Mouse (Mus musculus): ENCODE measurements around the gene Trmt112. TPM values are rescaled to one million over a fixed set of nuclear protein-coding genes. Genes with fewer than 3 reads are reported as not detected.
"Not testable (repeated sequence)": the region's sequence is repeated elsewhere in the genome, so short reads cannot be mapped to it uniquely, and the experiment has no call there.

The Trmt112 gene
- polyA plus RNA-seq, 1 experiment from 2014 or later = 79.1 TPM

DNA sequence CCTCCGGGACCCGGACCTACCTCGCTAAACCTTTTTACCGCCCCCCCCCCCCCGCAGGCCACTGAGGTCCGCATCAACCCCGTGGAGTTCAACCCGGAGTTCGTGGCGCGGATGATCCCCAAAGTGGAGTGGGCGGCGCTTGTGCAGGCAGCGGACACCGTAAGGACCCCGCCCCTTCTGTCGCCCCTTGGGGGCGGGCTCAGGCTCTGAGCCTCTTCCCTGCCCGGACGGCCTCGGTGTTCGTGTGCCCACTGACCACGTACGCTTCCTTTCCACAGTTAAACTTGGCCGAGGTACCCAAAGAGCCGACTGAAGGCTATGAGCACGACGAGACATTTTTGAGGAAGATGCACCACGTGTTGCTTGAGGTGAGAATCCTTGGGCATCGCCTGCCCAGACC lies 808 bp downstream of the Trmt112 start:
- H3K4me1 ChIP-seq = peaks cover 32% of the 10 kb centered on the region
- H3K27ac ChIP-seq (replicated peaks) = peak overlapping the region; percentile 98
- ATAC-seq (ENCODE audit: extremely low read depth, insufficient number of reproducible peaks, low FRiP score, low TSS enrichment); H3K9me3 ChIP-seq; H3K27me3 ChIP-seq (replicated peaks): not testable (repeated sequence)
- H3K9ac ChIP-seq = peak overlapping the region; percentile 82
- H3K4me2 ChIP-seq = peak overlapping the region; percentile 72
- peaks cover 58% of the 10 kb centered on the region for H3K36me3 ChIP-seq
- WGBS = 0% methylated on average over 30 of the region's 30 CpGs
- peak overlapping the region; percentile 62 for H3K4me3 ChIP-seq

DNA sequence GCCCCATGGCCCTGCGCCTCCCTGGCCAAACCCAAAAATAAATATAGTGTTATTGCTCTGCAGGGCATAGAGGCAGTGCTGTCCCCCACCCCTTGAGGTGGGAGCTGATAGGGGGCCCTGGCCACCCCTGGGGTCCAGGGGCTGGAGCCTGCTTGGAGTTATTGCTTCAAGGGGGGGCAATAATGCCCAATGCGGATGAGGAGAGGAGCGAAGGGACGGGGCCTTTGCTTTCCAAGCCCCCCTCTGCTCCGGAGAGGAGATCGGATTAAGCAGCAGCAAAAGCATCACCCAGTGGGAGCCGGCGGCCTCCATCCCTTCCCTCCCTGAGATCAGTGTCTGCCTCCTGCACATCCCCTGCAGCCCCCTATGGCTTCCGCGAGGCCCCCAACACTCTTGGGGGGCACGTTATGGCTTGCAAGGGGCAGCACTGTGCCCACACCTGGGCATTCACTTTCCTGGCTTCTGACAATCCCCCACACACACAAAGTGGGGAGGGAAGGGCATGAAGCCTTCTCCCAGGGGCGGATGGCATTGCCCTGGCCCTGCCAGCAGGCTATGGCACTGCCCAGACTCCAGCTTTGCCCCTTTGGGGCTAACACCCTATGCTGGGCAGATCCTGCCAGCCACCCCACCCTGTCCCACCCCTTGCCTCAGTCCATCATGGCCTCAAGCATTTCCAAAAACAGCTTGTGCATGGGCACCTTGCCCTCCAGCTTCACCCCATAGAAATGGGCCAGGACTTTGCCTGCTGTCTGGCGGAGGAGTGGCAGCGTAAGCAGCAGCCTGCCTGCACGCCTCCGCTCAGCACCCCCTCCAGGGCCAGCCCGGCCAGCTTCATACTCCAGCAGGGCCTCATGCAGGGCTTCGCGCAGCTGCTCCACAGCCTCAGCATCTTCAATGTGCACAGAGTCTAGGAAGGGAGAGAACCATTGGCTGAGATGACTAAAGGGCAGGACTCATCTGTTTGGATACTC lies 1.9 kb downstream of the Trmt112 start:
- whole genome bisulfite sequencing = 78% methylated on average over 19 of the region's 19 CpGs
- no peak for ATAC-seq (ENCODE audit: extremely low read depth, insufficient number of reproducible peaks, low FRiP score, low TSS enrichment)
- peak overlapping the region; percentile 62 for H3K4me3 ChIP-seq

DNA sequence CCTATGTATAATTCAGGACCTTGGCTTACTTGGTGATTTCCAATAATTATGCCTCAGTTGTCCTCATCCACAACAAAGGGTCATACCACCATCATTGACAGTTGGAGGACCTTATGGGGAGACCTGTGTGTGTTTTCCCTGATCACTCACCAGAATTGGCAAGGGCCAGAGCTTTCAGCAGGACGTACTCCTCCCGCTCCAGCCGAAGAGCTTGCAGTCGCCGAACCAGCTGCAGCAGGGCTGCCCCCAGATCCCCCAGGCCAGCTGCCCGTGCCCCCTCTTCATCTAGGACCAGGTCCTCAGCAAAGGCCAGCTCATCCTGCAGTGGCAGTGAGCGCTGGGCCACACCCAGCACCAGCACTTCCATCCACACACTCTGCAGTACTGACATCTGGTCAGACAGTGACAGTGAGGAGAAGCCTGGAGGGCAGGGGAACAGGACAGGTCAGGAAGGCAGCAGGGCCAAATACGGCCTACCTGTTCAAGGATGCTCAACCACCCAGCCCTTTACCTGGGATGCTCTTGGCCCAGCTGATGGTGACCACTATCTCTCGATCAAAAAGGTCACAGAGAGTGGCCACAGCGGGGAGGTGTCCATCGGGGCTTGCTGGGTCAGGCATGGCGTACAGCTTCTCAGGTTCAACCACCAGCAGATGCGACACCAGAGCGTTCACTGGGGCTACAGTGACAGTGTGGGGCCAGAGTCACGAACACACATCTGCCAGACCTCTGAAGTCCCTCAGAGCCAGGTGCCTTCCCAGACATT lies 2.9 kb downstream of the Trmt112 start:
- no peak overlapping the region for H3K27ac ChIP-seq (replicated peaks)
- H3K4me1 ChIP-seq = peaks cover 44% of the 10 kb centered on the region
- no peak overlapping the region for H3K4me3 ChIP-seq
- no peak overlapping the region for H3K4me2 ChIP-seq
- no peak for ATAC-seq (ENCODE audit: extremely low read depth, insufficient number of reproducible peaks, low FRiP score, low TSS enrichment)
- no peaks in the 10 kb centered on the region for H3K27me3 ChIP-seq (replicated peaks)
- H3K9me3 ChIP-seq = no peaks in the 10 kb centered on the region
- peaks cover 52% of the 10 kb centered on the region for H3K36me3 ChIP-seq
- no peak overlapping the region for H3K9ac ChIP-seq
- 92% methylated on average over 15 of the region's 15 CpGs for WGBS

More for the DNA sequence above, 1.9 kb downstream of the Trmt112 start:
- peak overlapping the region; percentile 72 for H3K9ac ChIP-seq
- H3K36me3 ChIP-seq = peaks cover 51% of the 10 kb centered on the region
- peak overlapping the region; percentile 29; the same call in 1 of the 2 replicates for H3K27ac ChIP-seq (replicated peaks)
- H3K4me1 ChIP-seq = peaks cover 42% of the 10 kb centered on the region
- no peaks in the 10 kb centered on the region for H3K9me3 ChIP-seq
- no peaks in the 10 kb centered on the region for H3K27me3 ChIP-seq (replicated peaks)
- H3K4me2 ChIP-seq = peak overlapping the region; percentile 72

DNA sequence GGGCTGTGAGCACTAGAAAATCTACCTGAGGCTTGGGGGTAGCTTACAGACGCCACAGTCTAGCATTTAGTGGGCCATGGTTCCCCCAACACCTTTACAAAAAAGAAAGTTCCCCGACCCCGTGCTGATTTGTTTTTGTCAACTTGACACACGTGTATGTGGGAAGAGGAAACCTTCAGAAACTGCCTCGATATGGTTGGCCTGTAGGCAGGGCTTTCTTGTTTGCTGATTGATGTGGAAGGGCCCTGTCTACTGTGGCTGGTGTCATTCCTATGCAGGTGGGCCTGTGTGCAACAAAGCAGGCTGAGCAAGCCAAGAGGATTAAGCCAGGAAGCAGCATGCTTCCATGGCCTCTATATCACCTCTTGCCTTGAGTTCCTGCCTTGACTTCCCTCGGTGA lies 3.5 kb downstream of the Trmt112 start:
- ATAC-seq (ENCODE audit: extremely low read depth, insufficient number of reproducible peaks, low FRiP score, low TSS enrichment) = no peak
- H3K4me3 ChIP-seq = no peak overlapping the region
- no peak overlapping the region for H3K4me2 ChIP-seq
- no peaks in the 10 kb centered on the region for H3K27me3 ChIP-seq (replicated peaks)
- H3K4me1 ChIP-seq = peaks cover 37% of the 10 kb centered on the region
- no peak overlapping the region for H3K27ac ChIP-seq (replicated peaks)
- H3K9me3 ChIP-seq = no peaks in the 10 kb centered on the region
- H3K9ac ChIP-seq = no peak overlapping the region
- H3K36me3 ChIP-seq = peaks cover 55% of the 10 kb centered on the region
- 86% methylated on average over 6 of the region's 6 CpGs for WGBS

DNA sequence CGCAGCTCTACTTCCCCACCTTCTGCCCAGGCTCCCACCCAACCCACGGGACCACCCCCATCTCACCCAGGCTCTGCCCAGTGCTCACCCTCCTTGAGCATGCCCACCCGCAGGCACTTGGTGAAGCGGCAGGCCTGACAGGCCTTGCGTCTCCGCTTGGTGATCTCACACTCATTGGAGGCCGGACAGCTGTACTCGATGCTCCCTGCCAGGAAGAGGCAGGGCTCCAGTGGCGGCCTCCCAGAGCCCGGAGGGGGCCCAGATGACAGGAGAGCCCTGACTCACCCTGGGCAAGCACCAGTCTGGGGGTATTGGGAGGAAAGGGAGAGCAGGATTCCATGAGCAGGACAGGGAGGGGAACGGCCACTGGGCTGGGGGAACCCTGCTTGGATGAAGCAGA lies 4.5 kb downstream of the Trmt112 start:
- Histone ChIP-seq H3K4me2 (no peak overlapping the region), H3K4me1 (peaks cover 29% of the 10 kb centered on the region), H3K36me3 (peaks cover 65% of the 10 kb centered on the region), H3K9ac (0 out of 2 replicates have a peak overlapping the region, but pooled peaks have one; percentile 12), H3K27ac (replicated peaks) (no peak overlapping the region), H3K4me3 (no peak overlapping the region), H3K9me3 (no peaks in the 10 kb centered on the region), H3K27me3 (replicated peaks) (no peaks in the 10 kb centered on the region)
- WGBS = 75% methylated on average over 11 of the region's 11 CpGs
- ATAC-seq (ENCODE audit: extremely low read depth, insufficient number of reproducible peaks, low FRiP score, low TSS enrichment) = no peak

DNA sequence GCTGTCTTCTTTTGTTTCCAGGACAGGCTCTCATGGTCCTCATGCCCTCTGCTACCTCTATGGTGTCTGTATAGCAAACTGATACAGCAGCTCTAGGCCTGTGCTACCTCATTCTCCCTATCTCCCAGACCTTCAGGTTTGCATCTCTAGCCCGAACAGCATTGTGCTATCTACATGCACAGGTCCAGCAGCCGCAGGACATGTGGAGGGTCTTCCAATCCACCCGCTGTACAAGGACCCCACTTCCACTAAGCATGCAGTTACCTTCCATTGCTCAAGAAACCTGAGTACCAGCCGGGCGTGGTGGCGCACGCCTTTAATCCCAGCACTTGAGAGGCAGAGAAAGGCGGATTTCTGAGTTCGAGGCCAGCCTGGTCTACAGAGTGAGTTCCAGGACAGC lies 5.0 kb downstream of the Trmt112 start:
- H3K4me3 ChIP-seq = no peak overlapping the region
- H3K9ac ChIP-seq = no peak overlapping the region
- 87% methylated on average over 9 of the region's 9 CpGs for WGBS
- ATAC-seq (ENCODE audit: extremely low read depth, insufficient number of reproducible peaks, low FRiP score, low TSS enrichment) = no peak
- H3K4me1 ChIP-seq = peaks cover 34% of the 10 kb centered on the region
- H3K36me3 ChIP-seq = peaks cover 70% of the 10 kb centered on the region
- no peak overlapping the region for H3K4me2 ChIP-seq
- H3K27ac ChIP-seq (replicated peaks) = no peak overlapping the region
- no peaks in the 10 kb centered on the region for H3K9me3 ChIP-seq
- no peaks in the 10 kb centered on the region for H3K27me3 ChIP-seq (replicated peaks)

DNA sequence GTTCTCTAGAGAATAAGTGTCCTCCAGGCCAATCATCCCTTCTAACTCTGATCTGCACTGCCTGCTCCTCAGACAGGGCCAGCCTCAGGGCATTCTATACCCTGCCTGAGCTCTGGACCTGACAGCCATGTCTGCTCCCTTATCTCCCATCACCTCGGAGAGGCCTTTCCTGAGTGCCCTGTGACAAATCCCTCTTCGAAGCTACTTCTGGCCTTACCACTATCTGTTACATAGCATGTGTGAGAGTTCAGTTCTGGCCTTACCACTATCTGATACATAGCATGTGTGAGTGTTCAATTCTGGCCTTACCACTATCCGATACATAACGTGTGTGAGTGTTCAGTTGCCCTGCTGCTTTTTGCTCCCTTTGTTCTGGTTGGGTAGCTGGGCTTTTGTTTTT lies 5.8 kb downstream of the Trmt112 start:
- H3K27ac ChIP-seq (replicated peaks) = no peak overlapping the region
- H3K9ac ChIP-seq = 0 out of 2 replicates have a peak overlapping the region, but pooled peaks have one; percentile 33
- H3K27me3 ChIP-seq (replicated peaks) = no peaks in the 10 kb centered on the region
- no peak overlapping the region for H3K4me3 ChIP-seq
- ATAC-seq (ENCODE audit: extremely low read depth, insufficient number of reproducible peaks, low FRiP score, low TSS enrichment) = no peak
- H3K9me3 ChIP-seq = no peaks in the 10 kb centered on the region
- WGBS = 42% methylated on average over 4 of the region's 4 CpGs
- peaks cover 73% of the 10 kb centered on the region for H3K36me3 ChIP-seq
- peaks cover 42% of the 10 kb centered on the region for H3K4me1 ChIP-seq
- no peak overlapping the region for H3K4me2 ChIP-seq

DNA sequence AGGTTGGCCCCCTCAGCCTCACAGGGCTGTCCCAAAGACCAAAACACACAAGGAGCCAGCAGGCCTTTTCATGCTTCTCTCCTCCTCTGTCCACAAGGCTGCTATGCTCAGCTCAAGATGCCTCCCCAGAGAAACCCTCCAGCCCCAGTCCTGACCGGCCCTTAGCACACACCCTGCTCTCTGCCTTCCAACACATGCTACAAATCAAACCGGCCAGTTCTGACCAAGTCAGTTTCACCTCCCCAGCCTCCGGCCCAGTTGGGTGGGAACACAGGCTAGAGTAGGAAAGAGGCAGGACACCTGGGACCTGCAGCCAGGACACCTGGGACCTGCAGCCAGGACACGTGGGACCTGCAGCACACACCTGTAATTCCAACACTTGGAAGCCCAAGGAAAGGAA lies 7.0 kb downstream of the Trmt112 start:
- no peaks in the 10 kb centered on the region for H3K9me3 ChIP-seq
- 73% methylated on average over 4 of the region's 4 CpGs for WGBS
- H3K4me2 ChIP-seq = no peak overlapping the region
- H3K27me3 ChIP-seq (replicated peaks) = no peaks in the 10 kb centered on the region
- H3K27ac ChIP-seq (replicated peaks) = no peak overlapping the region
- H3K36me3 ChIP-seq = peaks cover 66% of the 10 kb centered on the region
- no peak overlapping the region for H3K4me3 ChIP-seq
- 0 out of 2 replicates have a peak overlapping the region, but pooled peaks have one; percentile 10 for H3K9ac ChIP-seq
- peaks cover 41% of the 10 kb centered on the region for H3K4me1 ChIP-seq
- no peak for ATAC-seq (ENCODE audit: extremely low read depth, insufficient number of reproducible peaks, low FRiP score, low TSS enrichment)

DNA sequence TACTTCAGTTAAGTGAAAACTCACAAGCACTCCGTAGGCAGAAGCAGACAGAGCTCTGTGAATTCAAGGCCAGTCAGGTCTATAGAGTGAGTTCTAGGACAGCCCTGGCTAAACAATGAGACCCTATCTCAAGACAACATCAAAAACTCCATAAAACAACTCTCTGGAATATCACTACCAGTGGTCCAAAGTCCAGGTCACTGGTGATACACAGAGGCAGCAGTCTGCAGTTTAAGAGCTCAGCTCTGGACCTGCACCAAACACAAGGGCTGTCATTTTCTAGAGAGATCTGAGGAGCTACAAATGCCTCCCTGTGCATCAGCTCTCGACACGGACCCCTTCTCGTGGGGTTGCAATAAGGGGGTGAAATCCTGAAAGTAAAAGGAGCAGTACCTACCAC lies 8.8 kb downstream of the Trmt112 start:
- Histone ChIP-seq H3K9me3 (no peaks in the 10 kb centered on the region), H3K4me2 (no peak overlapping the region), H3K4me1 (peaks cover 48% of the 10 kb centered on the region), H3K27me3 (replicated peaks) (peaks cover 3% of the 10 kb centered on the region), H3K27ac (replicated peaks) (no peak overlapping the region), H3K4me3 (no peak overlapping the region), H3K9ac (no peak overlapping the region), H3K36me3 (peaks cover 48% of the 10 kb centered on the region)
- ATAC-seq (ENCODE audit: extremely low read depth, insufficient number of reproducible peaks, low FRiP score, low TSS enrichment) = no peak
- 80% methylated on average over 4 of the region's 4 CpGs for WGBS

DNA sequence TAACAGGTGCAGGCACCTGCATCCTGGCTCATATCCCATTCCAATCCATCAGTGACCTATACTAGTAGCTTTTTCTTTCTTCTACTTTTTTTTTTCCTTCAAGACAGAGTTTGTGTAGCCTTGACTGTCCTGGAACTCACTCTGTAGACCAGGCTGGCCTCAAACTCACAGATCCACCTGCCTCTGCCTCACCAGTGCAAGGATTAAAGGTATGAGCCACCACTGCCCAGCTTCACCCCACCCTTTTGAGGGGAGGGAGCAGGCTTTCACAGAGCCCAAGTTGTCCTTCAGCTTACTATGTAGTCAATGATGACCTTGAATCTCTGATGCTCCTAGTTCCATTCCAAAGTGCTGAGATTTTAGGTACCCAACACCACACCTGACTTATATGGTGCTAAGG lies 9.9 kb downstream of the Trmt112 start:
- Histone ChIP-seq H3K9ac (peak overlapping the region; percentile 94), H3K27me3 (replicated peaks) (peaks cover 13% of the 10 kb centered on the region), H3K4me2 (peak overlapping the region; percentile 95), H3K4me3 (peak overlapping the region; percentile 79; the same call in 1 of the 2 replicates), H3K27ac (replicated peaks) (0 out of 2 replicates have a peak overlapping the region, but pooled peaks have one; percentile 95), H3K9me3 (no peaks in the 10 kb centered on the region), H3K4me1 (peaks cover 51% of the 10 kb centered on the region), H3K36me3 (peaks cover 37% of the 10 kb centered on the region)
- ATAC-seq (ENCODE audit: extremely low read depth, insufficient number of reproducible peaks, low FRiP score, low TSS enrichment) = no peak

All from heart, embryonic 13.5 days (tissue).